Mouse (Mus musculus) megakaryocyte, embryonic 14.5 days (primary cell): ENCODE results near the gene Nt5c3.

Experiments
- FLI1 ChIP-seq: IDR thresholded peaks from 2 replicates; pipeline ENCODE4 v1.6.1; 2012; ENCODE audit warnings: low read length, inconsistent platforms, mixed read lengths
- GATA1 ChIP-seq: IDR thresholded peaks from 3 replicates; pipeline ENCODE4 v1.6.1; 2012; ENCODE audit warnings: mixed read lengths, low read length, inconsistent platforms, borderline replicate concordance

DNA sequence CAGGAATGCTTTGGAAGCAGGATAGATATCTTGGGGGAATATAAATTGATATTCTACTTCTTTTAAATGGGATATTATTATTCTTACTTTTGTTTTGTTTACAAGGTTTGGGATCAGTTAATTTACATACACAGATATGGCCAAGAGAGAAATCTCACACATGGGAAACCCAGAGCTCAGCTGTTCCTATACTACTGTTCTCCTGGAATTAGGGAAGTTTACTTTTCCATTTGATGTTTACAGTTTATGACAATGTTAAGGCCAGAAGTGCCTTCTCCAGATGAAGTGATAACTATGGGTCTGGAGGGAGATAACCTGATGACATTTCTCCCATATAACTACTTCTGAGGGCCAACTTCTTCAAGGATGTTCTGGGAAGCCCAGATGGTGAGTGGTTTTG, 46.2 kb upstream of the Nt5c3 start, which contains the start of gene Vmn1r5:
- no peak for TF ChIP-seq GATA1
- no peak for TF ChIP-seq FLI1
